Mouse (Mus musculus): Measurements from ENCODE around the gene Atp2a2.

GRCm38 (mm10) chr5:122503760-122504119 lies 1.7 kb upstream of the Atp2a2 start:
- TF ChIP-seq FLI1 (IDR thresholded peaks at IDR 0.05; ENCODE audit: low read length) (no peak), GATA1 (IDR thresholded peaks at IDR 0.05; ENCODE audit: borderline replicate concordance, low read length) (no peak)

All from megakaryocyte, embryonic 14.5 days (primary cell).